Mouse (Mus musculus) erythroblast, embryonic 14.5 days (primary cell): ENCODE data around the gene Ccdc120.

Experiments
- GATA1 ChIP-seq: IDR thresholded peaks from 2 replicates; pipeline ENCODE4 v1.6.1; 2012; ENCODE audit warnings: low read length, inconsistent platforms, mixed read lengths
- TAL1 ChIP-seq: IDR thresholded peaks from 3 replicates; pipeline ENCODE4 v1.6.1; 2012; ENCODE audit warnings: low read length, inconsistent platforms, mixed read lengths

- TF ChIP-seq GATA1 (no peak), TAL1 (no peak)
Observed at GRCm38 (mm10) chrX:7740082-7740819, 10.5 kb downstream of the Ccdc120 start.
